Mouse (Mus musculus): ENCODE data around the gene Lmna. TPM values are rescaled to one million over a fixed set of nuclear protein-coding genes. Genes with fewer than 3 reads are reported as not detected.

Lmna gene
- polyA plus RNA-seq, 1 experiment, result 51.4 TPM

- no peaks in the 10 kb centered on the region for H3K27me3 ChIP-seq (ENCODE audit: control insufficient read depth, insufficient read depth, low read length)
- H3K27ac ChIP-seq (ENCODE audit: insufficient read depth, low read length), result no peak overlapping the region
- no peak for TF ChIP-seq CTCF (IDR thresholded peaks at IDR 0.05; ENCODE audit: borderline replicate concordance, insufficient read depth, low read depth, low read length)
- no peak for TF ChIP-seq POLR2A (IDR thresholded peaks at IDR 0.05; ENCODE audit: borderline replicate concordance, insufficient read depth, low read length)
- DNase-seq, result no peak
- peaks cover 3% of the 10 kb centered on the region; the same call in 1 of the 2 replicates for H3K4me1 ChIP-seq (ENCODE audit: control insufficient read depth, insufficient read depth, low read length)
- WGBS, result 33% methylated on average over 15 of the region's 15 CpGs
- H3K4me3 ChIP-seq (replicated peaks; ENCODE audit: insufficient read depth, low read depth, low read length), result no peak overlapping the region
Measured at GRCm38 (mm10) chr3:88512896-88513545, 3.3 kb upstream of the Lmna start.

GRCm38 (mm10) chr3:88512141-88512895 is 2.6 kb upstream of the Lmna start:
- Histone ChIP-seq H3K27ac (ENCODE audit: insufficient read depth, low read length) (no peak overlapping the region), H3K4me3 (replicated peaks; ENCODE audit: insufficient read depth, low read depth, low read length) (no peak overlapping the region), H3K27me3 (ENCODE audit: control insufficient read depth, insufficient read depth, low read length) (no peaks in the 10 kb centered on the region), H3K4me1 (ENCODE audit: control insufficient read depth, insufficient read depth, low read length) (peaks cover 3% of the 10 kb centered on the region; the same call in 1 of the 2 replicates)
- WGBS, result 66% methylated on average over 6 of the region's 6 CpGs
- no peak for TF ChIP-seq POLR2A (IDR thresholded peaks at IDR 0.05; ENCODE audit: borderline replicate concordance, insufficient read depth, low read length)
- TF ChIP-seq CTCF (IDR thresholded peaks at IDR 0.05; ENCODE audit: borderline replicate concordance, insufficient read depth, low read depth, low read length), result no peak
- DNase-seq, result no peak

- H3K4me3 ChIP-seq (replicated peaks; ENCODE audit: insufficient read depth, low read depth, low read length), result no peak overlapping the region
- H3K4me1 ChIP-seq (ENCODE audit: control insufficient read depth, insufficient read depth, low read length), result peaks cover 3% of the 10 kb centered on the region; the same call in 1 of the 2 replicates
- TF ChIP-seq POLR2A (IDR thresholded peaks at IDR 0.05; ENCODE audit: borderline replicate concordance, insufficient read depth, low read length), result no peak
- no peak for TF ChIP-seq CTCF (IDR thresholded peaks at IDR 0.05; ENCODE audit: borderline replicate concordance, insufficient read depth, low read depth, low read length)
- WGBS, result 53% methylated on average over 4 of the region's 4 CpGs
- DNase-seq, result no peak
- H3K27me3 ChIP-seq (ENCODE audit: control insufficient read depth, insufficient read depth, low read length), result no peaks in the 10 kb centered on the region
- no peak overlapping the region for H3K27ac ChIP-seq (ENCODE audit: insufficient read depth, low read length)
Measured at GRCm38 (mm10) chr3:88511559-88511958, 1.8 kb upstream of the Lmna start.

GRCm38 (mm10) chr3:88510421-88511289 is 899 bp upstream of the Lmna start:
- Histone ChIP-seq H3K27ac (ENCODE audit: insufficient read depth, low read length) (peak overlapping the region; percentile 24), H3K27me3 (ENCODE audit: control insufficient read depth, insufficient read depth, low read length) (no peaks in the 10 kb centered on the region), H3K4me1 (ENCODE audit: control insufficient read depth, insufficient read depth, low read length) (peaks cover 3% of the 10 kb centered on the region; the same call in 1 of the 2 replicates), H3K4me3 (replicated peaks; ENCODE audit: insufficient read depth, low read depth, low read length) (peak overlapping the region; percentile 56)
- DNase-seq, result no peak
- TF ChIP-seq CTCF (IDR thresholded peaks at IDR 0.05; ENCODE audit: borderline replicate concordance, insufficient read depth, low read depth, low read length) (no peak), POLR2A (IDR thresholded peaks at IDR 0.05; ENCODE audit: borderline replicate concordance, insufficient read depth, low read length) (no peak)
- 68% methylated on average over 13 of the region's 13 CpGs for WGBS

GRCm38 (mm10) chr3:88509250-88509649 is 506 bp downstream of the Lmna start:
- Histone ChIP-seq H3K27me3 (ENCODE audit: control insufficient read depth, insufficient read depth, low read length) (no peaks in the 10 kb centered on the region), H3K4me3 (replicated peaks; ENCODE audit: insufficient read depth, low read depth, low read length) (peak overlapping the region; percentile 56), H3K27ac (ENCODE audit: insufficient read depth, low read length) (peak overlapping the region; percentile 68; the same call in 1 of the 2 replicates), H3K4me1 (ENCODE audit: control insufficient read depth, insufficient read depth, low read length) (peaks cover 3% of the 10 kb centered on the region; the same call in 1 of the 2 replicates)
- DNase-seq, result no peak
- no peak for TF ChIP-seq POLR2A (IDR thresholded peaks at IDR 0.05; ENCODE audit: borderline replicate concordance, insufficient read depth, low read length)
- no peak for TF ChIP-seq CTCF (IDR thresholded peaks at IDR 0.05; ENCODE audit: borderline replicate concordance, insufficient read depth, low read depth, low read length)
- 61% methylated on average over 3 of the region's 3 CpGs for WGBS

- peaks cover 14% of the 10 kb centered on the region for H3K4me1 ChIP-seq (ENCODE audit: control insufficient read depth, insufficient read depth, low read length)
- H3K27ac ChIP-seq (ENCODE audit: insufficient read depth, low read length), result no peak overlapping the region
- DNase-seq, result no peak
- no peaks in the 10 kb centered on the region for H3K27me3 ChIP-seq (ENCODE audit: control insufficient read depth, insufficient read depth, low read length)
- 63% methylated on average over 7 of the region's 7 CpGs for WGBS
- no peak for TF ChIP-seq CTCF (IDR thresholded peaks at IDR 0.05; ENCODE audit: borderline replicate concordance, insufficient read depth, low read depth, low read length)
- TF ChIP-seq POLR2A (IDR thresholded peaks at IDR 0.05; ENCODE audit: borderline replicate concordance, insufficient read depth, low read length), result no peak
- H3K4me3 ChIP-seq (replicated peaks; ENCODE audit: insufficient read depth, low read depth, low read length), result no peak overlapping the region
Measured at GRCm38 (mm10) chr3:88505765-88506164, 4.0 kb downstream of the Lmna start.

GRCm38 (mm10) chr3:88505081-88505480 is 4.7 kb downstream of the Lmna start:
- Histone ChIP-seq H3K4me1 (ENCODE audit: control insufficient read depth, insufficient read depth, low read length) (peaks cover 17% of the 10 kb centered on the region), H3K27me3 (ENCODE audit: control insufficient read depth, insufficient read depth, low read length) (no peaks in the 10 kb centered on the region), H3K27ac (ENCODE audit: insufficient read depth, low read length) (no peak overlapping the region), H3K4me3 (replicated peaks; ENCODE audit: insufficient read depth, low read depth, low read length) (no peak overlapping the region)
- 76% methylated on average over 6 of the region's 6 CpGs for WGBS
- DNase-seq, result no peak
- no peak for TF ChIP-seq POLR2A (IDR thresholded peaks at IDR 0.05; ENCODE audit: borderline replicate concordance, insufficient read depth, low read length)
- no peak for TF ChIP-seq CTCF (IDR thresholded peaks at IDR 0.05; ENCODE audit: borderline replicate concordance, insufficient read depth, low read depth, low read length)
